Mouse (Mus musculus) adrenal gland, postnatal 4 days (tissue): ENCODE data around the gene Xrcc6. TPM values are rescaled to one million over a fixed set of nuclear protein-coding genes. Genes with fewer than 3 reads are reported as not detected.
A peak's percentile ranks its signal among the peaks of the same experiment; 100 is the strongest.

ENCODE experiments used
- DNase-seq, 2 experiments: peaks; one replicate each; pipeline ENCODE4 v3.0.0; 2021 to 2022; ENCODE audit warnings: low spot score in 2 of 2, mixed read lengths in 2 of 2
- total RNA-seq, 2 experiments: library from RNA; stranded (reverse); gene quantifications; 2 replicates each; pipeline ENCODE4 v1.2.3; 2021

Xrcc6 gene
- total RNA-seq, 2 experiments from 2014 or later, result 89.4 to 92.6 TPM

DNA sequence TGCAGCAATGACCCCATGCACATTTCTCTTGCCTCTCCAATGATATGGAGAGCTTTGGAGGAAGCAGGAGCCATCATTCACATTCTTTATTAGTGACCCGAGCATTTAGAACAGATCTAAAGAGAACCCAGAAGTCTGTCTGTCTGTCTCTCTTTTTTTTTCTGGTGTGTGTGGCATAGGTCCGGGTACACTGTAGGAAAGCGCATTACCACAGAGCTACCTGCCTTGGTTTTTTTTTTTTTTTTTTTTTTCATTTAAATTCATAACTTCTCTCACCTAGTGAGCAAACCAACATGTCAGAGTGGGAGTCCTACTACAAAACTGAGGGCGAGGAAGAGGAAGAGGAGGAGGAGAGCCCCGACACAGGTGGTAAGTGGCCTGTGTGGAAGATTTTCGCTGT, 29.2 kb downstream of the Xrcc6 start:
- DNase-seq, result no peak

DNA sequence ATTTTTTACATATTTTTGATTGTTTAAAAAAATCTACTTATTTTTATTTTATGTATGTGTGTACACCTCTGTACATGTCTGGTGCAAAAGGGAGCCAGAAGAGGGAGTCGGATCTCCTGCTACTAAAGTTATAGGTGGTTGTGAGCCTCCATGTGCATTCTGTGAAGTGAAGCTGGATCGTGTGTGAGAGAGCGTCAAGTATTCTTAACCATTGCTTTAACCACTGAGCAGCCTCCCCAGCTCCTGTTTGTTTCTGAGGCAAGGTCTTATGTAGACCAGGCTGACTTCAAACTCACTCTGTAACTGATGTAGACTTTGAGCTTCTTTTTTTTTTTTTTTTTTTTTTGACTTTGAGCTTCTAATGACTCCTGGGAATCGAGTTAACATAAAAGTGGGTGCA, 29.8 kb downstream of the Xrcc6 start:
- DNase-seq, result no peak

DNA sequence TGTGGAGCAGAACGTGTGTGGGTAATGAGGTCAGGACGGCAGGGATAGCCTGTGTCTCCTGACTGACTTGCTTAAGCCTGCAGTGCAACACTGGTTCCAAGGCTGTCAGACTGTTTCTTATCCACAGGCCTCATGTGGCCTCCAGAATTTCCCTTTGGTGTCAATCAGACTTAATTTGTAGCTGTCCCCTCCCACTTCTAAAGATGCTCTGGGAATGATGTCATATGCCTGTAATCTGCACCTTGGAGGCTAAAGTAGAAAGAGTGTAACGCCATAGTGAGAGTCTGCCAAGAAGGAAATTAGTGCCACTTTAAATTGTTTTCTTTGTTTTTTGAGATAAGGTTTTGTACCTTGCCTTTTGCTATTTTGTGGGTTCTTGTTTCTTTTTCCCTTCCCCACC, 31.7 kb downstream of the Xrcc6 start:
- DNase-seq, result no peak

DNA sequence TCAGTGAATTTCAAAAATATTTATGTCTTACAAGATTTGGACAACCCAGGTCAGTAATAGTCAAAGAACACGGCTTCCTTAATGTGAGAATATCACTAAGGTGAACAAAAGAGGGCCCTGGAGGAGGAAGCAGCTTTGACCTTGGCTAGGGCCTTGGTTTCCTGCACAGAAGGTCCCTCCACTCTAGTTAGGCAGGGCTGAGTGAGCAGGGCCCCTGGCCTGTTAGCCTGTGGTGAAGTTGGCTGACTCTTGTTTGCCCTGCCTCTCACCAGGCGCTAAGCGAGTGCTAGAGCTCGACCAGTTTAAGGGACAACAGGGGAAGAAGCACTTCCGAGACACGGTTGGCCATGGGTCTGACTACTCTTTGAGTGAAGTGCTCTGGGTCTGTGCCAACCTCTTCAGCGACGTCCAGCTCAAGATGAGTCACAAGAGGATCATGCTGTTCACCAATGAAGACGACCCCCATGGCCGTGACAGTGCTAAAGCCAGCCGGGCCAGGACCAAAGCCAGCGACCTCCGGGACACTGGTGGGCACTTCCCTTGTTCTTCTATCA, 35.0 kb downstream of the Xrcc6 start:
- peak; percentile 13 to 22 for DNase-seq

DNA sequence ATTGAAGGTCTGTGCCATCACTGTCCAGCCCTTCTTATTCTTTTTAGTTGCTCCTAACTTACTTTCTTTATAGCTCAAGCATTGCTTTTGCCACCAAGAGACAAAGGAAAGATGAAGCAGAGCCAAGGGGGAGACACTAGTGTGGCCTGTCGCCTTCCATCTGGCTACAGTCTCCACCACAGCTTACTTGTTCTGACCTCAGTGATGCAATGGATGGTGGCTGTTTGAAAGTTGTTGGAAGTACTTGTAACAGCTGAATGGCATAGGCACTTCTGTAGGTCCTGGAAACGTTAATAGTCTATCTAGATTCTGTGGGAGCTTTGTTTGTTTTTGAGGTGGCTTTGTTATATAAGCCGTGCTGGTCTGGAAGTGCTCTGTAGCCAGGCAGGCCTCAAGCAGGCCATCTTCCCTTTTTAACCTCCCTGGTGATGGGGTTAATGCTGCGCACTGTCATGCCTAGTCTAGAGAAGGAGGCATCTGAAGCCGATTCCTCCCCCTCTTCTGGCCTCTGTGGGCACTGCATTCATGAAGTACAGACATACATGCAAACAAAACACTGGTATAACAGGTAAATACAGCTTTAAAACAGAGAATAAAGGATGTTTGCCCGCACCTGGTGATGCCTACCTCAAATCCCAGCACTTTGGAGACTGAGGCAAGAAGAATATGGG, 36.5 kb downstream of the Xrcc6 start:
- DNase-seq, result no peak

DNA sequence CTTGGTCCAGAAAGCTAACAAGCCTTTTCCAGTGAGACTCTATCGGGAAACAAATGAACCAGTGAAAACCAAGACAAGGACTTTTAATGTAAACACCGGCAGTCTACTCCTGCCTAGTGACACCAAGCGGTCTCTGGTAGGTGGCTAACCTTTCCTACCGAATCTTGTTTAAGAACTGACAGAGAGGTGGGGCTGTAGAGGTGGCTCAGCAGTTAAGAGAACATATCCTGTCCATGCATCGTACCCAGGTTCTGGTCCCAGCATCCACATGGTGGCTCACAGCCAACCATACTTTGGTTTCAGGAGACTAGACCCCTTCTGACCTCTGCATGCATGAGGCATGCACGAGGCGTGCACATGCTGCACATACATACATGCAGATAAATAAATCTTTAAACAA, 39.6 kb downstream of the Xrcc6 start:
- no peak for DNase-seq

DNA sequence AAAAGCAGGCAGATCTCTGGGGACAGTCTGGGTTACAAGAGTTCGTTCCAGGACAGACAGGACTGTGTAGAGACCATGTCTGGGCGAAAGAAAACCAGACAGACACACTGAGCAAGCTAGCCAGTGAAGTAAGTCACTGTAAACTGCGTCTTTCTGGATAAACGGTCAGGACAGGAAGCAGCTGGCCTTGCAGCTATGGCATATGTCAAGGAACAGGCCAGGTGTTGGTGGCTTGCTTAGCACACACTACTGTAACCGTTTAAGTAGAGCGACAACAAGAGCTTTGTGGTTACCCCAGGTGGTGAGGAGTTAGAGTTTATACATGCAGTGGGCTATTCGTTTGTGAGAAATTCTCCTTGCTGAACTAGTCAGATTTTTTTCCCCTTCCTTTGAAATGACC, 40.1 kb downstream of the Xrcc6 start:
- DNase-seq, result no peak

DNA sequence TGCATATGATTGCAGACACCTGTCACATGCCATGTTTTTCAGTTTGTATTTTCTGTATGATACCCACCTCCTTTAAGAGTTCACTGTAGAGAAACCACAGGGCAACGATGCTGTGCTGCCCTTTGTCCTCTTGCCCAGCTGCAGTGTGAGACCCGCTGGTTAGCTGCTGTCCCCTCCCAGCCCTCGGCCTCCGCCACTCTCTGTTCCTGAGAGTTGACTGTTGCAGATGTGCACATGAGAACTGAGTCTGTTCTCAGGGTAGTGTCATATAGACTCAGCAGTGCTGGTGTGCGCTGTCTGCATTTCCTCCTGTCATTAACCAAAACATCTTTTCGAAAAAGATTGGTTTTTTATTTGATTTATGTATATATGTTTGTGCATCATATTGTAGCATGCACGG, 44.8 kb downstream of the Xrcc6 start:
- no peak for DNase-seq

DNA sequence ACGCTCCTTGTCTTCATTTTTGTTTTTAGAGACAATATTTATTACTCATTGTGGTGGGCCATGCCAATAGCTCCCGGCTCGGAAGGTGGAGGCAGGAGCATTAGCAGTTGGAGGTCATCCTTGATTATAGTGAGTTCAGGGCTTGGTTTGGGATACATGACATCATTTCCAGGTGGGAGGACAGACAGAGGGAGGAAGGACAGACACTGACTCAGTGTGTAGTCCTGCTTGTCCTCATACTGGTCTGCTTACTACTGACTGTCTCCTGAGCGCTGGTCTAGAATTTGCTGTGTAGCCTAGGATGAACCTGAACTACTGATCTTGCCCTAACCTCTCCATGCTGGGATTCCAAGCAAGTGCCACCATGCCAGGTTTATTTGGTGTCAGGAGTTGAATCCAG, 46.1 kb downstream of the Xrcc6 start, which contains the start of gene Desi1:
Desi1 (minus strand) TSS at position 101 of the 400 bp plus-strand sequence.
- no peak for DNase-seq

DNA sequence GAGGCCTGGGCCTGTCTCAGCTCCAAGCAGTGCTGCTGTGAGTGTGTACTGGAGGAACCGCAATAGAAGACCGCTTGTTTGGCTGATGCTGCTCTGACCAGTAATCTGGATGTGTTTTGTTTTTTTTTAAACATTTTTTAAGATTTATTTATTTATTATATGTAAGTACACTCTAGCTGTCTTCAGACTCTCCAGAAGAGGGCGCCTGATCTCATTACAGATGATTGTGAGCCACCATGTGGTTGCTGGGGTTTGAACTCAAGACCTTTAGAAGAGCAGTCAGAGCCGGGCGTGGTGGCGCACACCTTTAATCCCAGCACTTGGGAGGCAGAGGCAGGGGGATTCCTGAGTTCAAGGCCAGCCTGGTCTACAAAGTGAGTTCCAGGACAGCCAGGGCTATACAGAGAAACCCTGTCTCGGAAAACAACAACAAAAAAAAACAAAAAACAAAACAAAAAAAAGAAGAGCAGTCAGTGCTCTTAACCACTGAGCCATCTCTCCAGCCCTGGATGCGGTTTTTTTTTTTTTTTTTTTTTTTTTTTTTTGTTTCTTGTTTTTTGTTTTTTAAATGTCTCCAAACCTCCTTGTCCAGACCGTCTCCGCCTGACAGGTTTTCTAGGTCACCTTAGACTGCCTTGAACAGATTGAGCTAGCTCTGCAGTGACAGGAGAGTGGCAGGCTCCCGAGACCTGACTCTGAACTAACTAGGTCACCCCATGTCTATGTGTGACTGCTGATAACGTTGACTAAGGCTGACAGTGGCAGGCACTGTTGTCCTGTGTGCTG, 48.5 kb downstream of the Xrcc6 start:
- DNase-seq, result no peak

DNA sequence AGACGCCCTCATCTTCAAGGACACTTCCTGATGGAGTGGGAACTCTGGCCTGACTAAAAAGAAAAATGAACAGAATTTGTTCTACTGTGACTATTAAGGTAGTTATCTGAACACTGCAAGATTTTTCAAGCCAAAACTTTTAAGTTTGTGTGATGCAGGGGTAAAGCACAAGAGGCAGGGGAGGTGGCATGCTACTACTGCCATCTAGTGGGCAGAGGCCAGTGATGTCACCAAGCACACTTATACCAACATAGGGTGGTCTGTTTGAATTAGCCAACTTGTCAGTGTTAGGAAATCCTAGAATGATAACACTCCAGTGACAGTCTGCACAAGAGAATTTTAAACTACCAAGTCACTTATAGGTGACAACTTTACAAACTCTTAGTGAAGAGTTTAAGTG, 53.0 kb downstream of the Xrcc6 start:
- no peak for DNase-seq

DNA sequence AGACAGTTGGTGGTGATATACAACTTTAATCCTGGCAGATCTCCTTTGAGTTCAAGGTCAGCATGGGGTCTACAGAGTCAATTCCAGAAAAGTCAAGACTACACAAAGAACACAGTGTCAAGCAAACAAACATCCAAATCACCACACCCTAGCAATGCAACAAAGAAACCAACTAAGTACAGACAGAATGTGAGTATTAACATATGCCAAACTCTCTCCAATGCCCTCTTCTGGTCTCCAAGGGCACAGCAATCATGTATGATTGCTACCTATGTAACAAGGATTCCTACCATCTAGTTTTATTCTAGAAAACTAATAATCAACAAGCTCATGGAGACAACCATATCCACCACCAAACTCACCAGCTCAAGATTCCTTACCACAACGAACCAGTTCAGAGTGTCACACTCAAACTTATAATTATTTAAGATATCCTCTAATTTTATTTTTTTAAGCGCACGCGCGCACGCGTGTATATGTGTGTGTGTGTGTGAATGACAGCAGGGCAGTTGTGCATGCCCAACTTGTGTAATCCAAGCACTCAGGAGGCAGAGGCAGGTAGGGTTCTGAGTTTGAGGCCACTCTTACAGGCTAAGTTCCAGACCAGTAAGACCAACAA, 56.6 kb downstream of the Xrcc6 start:
- DNase-seq, result no peak

DNA sequence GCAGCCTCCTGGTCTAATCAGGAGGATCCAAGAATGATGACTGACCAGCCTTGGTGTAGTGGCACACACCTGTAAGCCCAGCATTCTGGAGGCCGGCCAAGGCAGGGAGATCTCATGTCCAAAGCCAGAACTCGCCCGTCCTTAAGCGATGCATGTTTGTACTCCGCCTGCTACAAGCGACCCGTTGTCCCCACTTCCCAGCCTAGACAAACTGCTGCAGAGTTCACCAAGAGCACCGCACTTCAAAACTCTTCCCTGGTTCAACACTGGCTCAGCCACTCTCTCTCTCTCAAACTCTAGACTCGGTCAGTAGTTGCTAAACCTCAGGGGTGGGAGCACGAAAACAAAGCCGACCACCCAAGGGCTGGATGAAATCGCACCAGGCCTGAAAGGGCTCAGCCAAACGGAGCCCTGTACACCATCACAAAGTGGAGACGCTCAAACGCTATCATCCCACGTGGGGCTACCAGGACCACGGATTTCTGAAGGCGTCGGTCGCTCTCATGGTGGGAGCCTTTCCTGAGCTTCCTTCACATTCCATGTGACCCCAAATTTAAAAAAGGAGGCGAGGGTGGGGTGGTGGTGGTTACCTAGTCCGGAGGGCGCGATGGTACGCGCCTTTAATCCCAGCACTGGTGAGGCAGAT, 58.7 kb downstream of the Xrcc6 start:
- no peak for DNase-seq

DNA sequence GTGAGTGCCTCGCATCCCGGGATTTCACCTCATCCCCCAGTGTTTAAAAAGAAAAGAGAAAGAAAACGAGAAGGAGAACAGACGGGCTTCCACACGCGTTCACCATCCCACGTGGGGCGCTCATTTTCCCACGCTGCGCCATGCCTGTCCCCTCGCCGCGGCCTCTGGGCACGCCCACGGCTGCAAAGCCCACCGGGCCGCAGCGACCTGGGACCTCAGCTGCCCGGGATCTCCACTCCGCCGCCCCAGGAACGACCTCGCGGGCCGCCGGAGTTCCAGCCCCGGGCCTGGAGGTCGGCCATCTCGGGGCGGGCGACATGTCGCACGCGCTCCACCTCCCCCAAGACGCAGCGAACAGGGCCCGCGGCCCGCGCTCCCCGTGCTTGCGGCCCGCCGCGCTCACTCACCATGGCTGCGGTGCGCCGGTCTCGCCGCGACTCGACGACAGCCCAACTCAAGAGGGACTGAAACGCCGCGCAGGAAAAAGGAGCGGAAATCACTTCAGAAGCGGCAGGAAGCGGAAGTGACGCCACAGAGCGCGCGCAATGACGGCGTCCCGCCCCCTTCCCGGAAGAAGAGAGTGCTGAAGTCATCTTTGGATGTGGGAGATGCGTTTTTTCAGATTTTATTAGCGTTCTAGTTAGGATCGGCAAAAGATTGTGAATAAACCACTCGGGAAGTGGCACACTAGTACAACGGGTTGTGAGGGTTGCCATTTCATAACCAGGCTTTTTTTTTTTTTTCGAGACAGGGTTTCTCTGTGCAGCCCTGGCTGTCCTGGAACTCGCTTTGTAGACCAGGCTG, 59.6 kb downstream of the Xrcc6 start, which contains the start of gene Snu13:
Snu13 (minus strand) TSS at position 519 of the 804 bp plus-strand sequence.
- DNase-seq, result peak; percentile 73 to 79

DNA sequence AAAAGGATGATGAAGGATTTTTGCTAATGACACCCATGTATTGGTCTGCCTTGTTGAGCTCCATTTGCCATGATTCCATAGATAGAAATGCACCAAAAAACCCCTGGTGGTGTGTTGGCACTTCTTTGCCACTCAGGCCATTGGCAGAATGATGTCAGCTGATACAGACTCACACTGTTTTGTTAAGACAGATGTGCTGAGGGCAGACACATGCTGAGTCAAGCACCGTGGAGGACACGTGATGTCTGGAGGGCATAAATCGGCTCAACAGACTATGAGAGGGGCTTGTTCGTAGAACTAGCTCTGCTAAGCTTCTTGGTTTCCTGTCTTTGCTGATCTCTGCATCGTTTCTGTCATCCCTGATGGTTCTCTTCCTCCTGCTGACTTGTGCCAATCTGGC, 64.9 kb downstream of the Xrcc6 start:
- no peak for DNase-seq

DNA sequence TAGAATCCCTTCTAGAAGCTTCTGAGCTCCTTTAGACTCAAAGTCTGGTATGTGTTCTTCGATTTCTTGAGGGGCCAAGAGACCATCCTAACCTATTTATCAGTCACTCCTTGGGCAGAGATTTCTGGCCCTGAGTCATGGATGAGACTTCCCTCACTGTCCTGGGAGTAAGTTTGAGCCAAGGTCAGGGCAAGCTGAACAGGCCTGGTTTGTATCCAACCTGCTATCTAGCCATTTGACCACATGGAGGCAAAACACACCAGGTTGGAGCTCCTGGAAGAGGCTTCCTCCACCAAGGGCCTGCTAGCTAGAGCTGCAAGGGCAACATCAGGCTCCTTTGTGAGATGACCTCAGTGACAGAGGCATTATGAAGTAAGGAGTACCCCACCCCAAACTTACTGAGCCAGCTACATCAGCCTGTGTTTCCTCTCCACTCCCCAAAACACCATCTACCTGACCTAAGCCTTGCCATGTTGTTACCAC, 71.1 kb downstream of the Xrcc6 start, which contains the start of gene 4930407I10Rik:
4930407I10Rik (plus strand) TSS at position 433 of the 483 bp plus-strand sequence.
- DNase-seq, result no peak

DNA sequence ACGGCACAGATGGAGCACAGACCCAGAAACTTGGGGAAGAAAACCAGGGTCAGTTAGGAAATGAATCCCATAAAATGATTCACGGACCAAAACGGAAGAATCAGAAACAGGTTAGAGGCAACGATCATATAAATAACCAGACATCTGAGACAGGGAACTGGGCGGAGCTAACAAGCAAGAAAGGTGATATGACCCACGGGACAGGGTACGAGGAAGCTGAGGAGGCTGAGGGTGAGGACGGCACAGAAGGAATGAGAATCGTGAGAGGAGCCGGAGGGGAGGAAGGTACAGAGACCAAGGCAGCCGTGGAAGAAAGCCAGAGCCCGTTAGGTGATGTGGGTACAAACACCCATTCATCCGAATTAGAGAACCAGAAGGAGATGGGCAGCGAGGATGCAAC, 76.3 kb downstream of the Xrcc6 start:
- DNase-seq, result no peak

DNA sequence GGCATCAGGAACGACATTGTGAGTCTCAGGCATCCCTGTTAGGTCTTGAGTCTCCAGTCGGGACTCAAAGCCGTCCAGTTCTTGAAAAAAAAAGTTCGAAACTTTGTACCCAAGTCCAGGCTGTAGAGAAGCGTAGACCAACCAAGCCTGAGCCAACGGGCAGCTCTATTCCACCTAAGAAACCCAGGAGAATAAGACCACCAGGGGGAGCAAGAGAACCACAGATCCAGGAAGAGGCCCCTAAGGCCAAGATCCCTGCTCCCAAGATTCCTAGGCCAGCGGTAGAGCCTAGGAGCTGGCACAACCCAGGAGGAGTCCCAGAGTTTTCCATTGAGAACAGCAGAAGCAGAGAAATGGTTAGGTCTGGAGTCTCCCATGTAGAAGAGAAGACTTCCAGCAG, 77.9 kb downstream of the Xrcc6 start:
- peak in 1 of 2 experiments; percentile 42 for DNase-seq

DNA sequence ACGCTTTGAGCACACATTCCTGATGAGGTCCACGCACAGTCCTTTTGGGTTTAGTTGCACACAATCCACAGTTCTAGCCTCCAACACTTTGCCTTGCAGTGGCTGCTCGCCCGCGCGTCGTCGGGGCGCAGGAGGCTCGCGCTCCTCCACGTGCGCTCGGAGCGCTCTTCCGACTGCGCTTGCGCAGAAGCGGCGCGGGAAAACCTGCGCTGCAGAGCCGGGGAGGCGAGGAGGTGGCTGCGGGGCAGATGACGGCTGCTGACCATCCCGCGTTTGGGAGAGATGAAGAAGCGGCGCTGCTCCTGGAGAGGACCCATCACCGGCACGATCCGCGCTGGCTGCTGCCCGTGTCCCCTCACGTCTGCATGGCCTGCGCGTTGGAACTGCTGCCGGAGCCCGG, 82.3 kb downstream of the Xrcc6 start, which contains the start of gene Mei1:
Mei1 (plus strand) TSS at position 99 of the 400 bp plus-strand sequence.
- no peak for DNase-seq

DNA sequence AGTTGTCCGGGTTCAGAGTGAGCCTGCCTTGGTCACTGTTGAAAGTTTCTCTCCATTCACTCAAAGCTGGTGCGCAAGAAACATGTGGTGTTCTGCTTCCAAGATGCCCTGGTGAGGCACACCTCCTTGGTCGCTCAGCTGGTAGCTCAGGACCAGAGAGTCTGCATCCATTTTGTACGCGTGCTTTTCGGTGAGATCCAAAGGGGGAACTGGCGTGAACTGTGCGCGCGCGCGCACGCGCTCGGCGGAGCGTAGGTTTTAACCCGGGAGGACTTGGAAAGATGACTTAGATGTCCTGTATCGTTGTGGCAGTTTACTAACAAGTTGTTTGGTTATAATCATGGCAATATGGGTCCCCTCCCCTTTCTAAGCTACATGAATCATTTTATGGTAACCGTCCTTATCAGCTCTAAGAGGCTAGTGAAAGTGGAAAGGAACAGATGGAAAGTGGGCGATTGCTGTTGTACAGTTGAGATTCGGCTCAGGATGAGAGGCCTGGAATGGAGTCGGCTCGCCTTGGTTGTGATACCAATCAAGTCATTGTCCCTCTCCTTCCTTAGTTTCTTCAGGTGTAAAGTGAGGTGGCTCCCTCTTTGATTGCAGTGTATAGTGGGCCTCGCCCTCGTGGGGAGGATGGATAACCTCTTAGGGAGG, 84.3 kb downstream of the Xrcc6 start:
- DNase-seq, result no peak
